Mouse (Mus musculus) heart, postnatal 0 days (tissue): Measurements from ENCODE around the gene Rgs13.

ENCODE experiments used
- CTCF ChIP-seq: IDR thresholded peaks from 2 replicates; pipeline ENCODE4 v1.5.1; 2016; ENCODE audit warnings: antibody characterized with exemption, control low read depth, low read depth
- EP300 ChIP-seq: IDR thresholded peaks from 2 replicates; pipeline ENCODE4 v1.6.1; 2016; ENCODE audit warnings: antibody characterized with exemption, low read depth

GRCm38 (mm10) chr1:144186655-144187396 is 9.7 kb upstream of the Rgs13 start:
- TF ChIP-seq CTCF = no peak
- no peak for TF ChIP-seq EP300
